Comparison of ENCODE assay signal across 8 mouse cellular contexts in the genomic region with DNA sequence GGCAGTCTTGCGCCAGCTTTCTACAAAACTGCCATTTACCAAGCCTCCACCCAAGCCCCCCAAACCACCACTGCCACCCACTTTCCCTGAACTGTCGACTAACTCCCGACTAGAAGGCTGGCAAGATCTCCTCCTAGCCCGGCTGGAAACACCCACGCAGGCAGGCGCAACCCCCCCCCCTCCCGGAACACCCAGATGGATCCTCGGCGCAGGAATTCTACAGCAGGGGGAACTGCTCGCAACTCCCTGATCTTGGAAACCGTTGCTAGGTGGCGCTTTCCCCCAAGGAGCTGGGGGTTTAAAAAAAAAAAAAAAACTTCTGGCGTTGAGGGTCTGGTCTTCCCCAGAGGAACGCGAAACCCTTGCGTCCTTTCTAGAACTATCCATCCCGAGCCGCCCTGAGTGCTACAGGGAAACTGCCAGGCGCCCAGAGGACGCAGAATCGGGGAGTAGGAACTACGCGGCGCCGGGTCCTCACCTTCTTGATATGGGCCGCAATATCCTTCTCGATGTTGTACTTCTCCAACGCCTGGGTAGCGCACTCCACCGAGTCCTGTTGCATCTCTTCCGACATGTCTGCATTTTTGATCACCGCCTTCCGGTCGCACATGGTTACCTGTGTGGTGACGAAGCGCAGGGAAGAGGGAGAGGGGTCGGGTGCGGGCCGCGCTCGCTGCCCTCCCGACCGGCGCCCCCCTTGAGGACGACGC. TPM values are rescaled to one million over a fixed set of nuclear protein-coding genes. Genes with fewer than 3 reads are reported as not detected.
DNase-seq lines count a peak whose midpoint lies in the region; ATAC-seq lines count a peak whose summit lies in the region.

No protein-coding gene starts in this region.

- H3K27ac ChIP-seq in intestine, embryonic 14.5 days (ENCODE audit: low read depth) = peak overlapping the region; percentile 88

- H3K27me3 ChIP-seq in intestine, embryonic 14.5 days (replicated peaks; ENCODE audit: control insufficient read depth, insufficient read depth, low read length) = no peaks in the 10 kb centered on the region

- intact Hi-C loops in gastrocnemius, postnatal 36 days (cut with DNase I) = loop anchor here (1.0 to 5.0 kb wide), 2 partner anchors 27 to 142 kb away; a partner anchor contains a TSS
- intact Hi-C loops in left cerebral cortex, postnatal 4 days (cut with DNase I) = loop anchor here (2.0 kb wide), 1 partner anchor 27 kb away; a partner anchor contains a TSS

- peak; percentile 71 for DNase-seq in 3134 (ENCODE audit: extremely low read depth, insufficient read length, low spot score)
- peak; percentile 83 for DNase-seq in ZHBTc4 (ENCODE audit: low read depth, low spot score)
- DNase-seq in embryo, embryonic 11 days = peak; percentile 84
- peak; percentile 36 to 62 for DNase-seq in gastrocnemius, postnatal 36 days
- DNase-seq in intestine, embryonic 14.5 days (ENCODE audit: low spot score) = peak; percentile 89
- peak; percentile 67 for DNase-seq in left cerebral cortex, postnatal 4 days
- peak; percentile 81 for DNase-seq in mesoderm, embryonic 11.5 days (ENCODE audit: low read depth, low spot score)
- DNase-seq in spleen, postnatal 4 days (ENCODE audit: low spot score in 2 of 2) = peak; percentile 54 to 79

- 1% methylated on average over 46 of the region's 46 CpGs for WGBS in intestine, embryonic 14.5 days

- peak; percentile 0 for ATAC-seq in intestine, embryonic 14.5 days (replicated peaks; ENCODE audit: low FRiP score, low TSS enrichment, low read depth)

- H3K4me3 ChIP-seq in intestine, embryonic 14.5 days (ENCODE audit: low read depth, low read length) = peak overlapping the region; percentile 92

- H3K36me3 ChIP-seq in intestine, embryonic 14.5 days (ENCODE audit: control insufficient read depth, insufficient read depth, low read length) = peaks cover 41% of the 10 kb centered on the region

- H3K9me3 ChIP-seq in intestine, embryonic 14.5 days (ENCODE audit: control insufficient read depth, low read length) = no peaks in the 10 kb centered on the region

- peak overlapping the region; percentile 81 for H3K9ac ChIP-seq in intestine, embryonic 14.5 days (ENCODE audit: low read length)

- H3K4me2 ChIP-seq in intestine, embryonic 14.5 days (ENCODE audit: low read length) = peak overlapping the region; percentile 69

- peaks cover 22% of the 10 kb centered on the region for H3K4me1 ChIP-seq in intestine, embryonic 14.5 days (replicated peaks; ENCODE audit: control insufficient read depth, insufficient read depth, low read length)

RNA-seq across cellular contexts. Expression of a gene that starts 0.6 kb away (rescaled TPM):
- total RNA-seq in gastrocnemius, postnatal 36 days (2021) = 10 to 100 TPM; 51.5 to 76.5 TPM
- polyA plus RNA-seq in intestine, embryonic 14.5 days (2014; fragmentation: Nextera tagmentation; extraction: Ambion mirVana) = 1,564 and 1,605 TPM in 2 replicates
- total RNA-seq in left cerebral cortex, postnatal 4 days (2021) = 100 to 1,000 TPM; 678 to 766 TPM

RNA-seq across cellular contexts. Expression of a gene that starts 20.7 kb away (rescaled TPM):
- total RNA-seq in gastrocnemius, postnatal 36 days (2021) = 10 to 100 TPM; 86.7 to 87.0 TPM
- polyA plus RNA-seq in intestine, embryonic 14.5 days (2014; fragmentation: Nextera tagmentation; extraction: Ambion mirVana) = 54.4 and 57.6 TPM in 2 replicates
- total RNA-seq in left cerebral cortex, postnatal 4 days (2021) = 10 to 100 TPM; 29.7 to 33.8 TPM

RNA-seq across cellular contexts. Expression of a gene that starts 26.8 kb away (rescaled TPM):
- total RNA-seq in gastrocnemius, postnatal 36 days (2021) = 10 to 100 TPM; 10.7 to 11.0 TPM
- 226 and 231 TPM in 2 replicates for polyA plus RNA-seq in intestine, embryonic 14.5 days (2014; fragmentation: Nextera tagmentation; extraction: Ambion mirVana)
- total RNA-seq in left cerebral cortex, postnatal 4 days (2021) = 10 to 100 TPM; 58.7 to 59.4 TPM

RNA-seq across cellular contexts. Expression of a gene that starts 27.5 kb away (rescaled TPM):
- total RNA-seq in gastrocnemius, postnatal 36 days (2021) = 100 to 1,000 TPM; 243 to 279 TPM
- 67.5 and 69.6 TPM in 2 replicates for polyA plus RNA-seq in intestine, embryonic 14.5 days (2014; fragmentation: Nextera tagmentation; extraction: Ambion mirVana)
- 100 to 1,000 TPM; 262 to 280 TPM for total RNA-seq in left cerebral cortex, postnatal 4 days (2021)

RNA-seq across cellular contexts. Expression of a gene that starts 40.8 kb away (rescaled TPM):
- 10 to 100 TPM; 22.0 to 22.2 TPM for total RNA-seq in gastrocnemius, postnatal 36 days (2021)
- polyA plus RNA-seq in intestine, embryonic 14.5 days (2014; fragmentation: Nextera tagmentation; extraction: Ambion mirVana) = 33.7 and 40.2 TPM in 2 replicates
- total RNA-seq in left cerebral cortex, postnatal 4 days (2021) = 10 to 100 TPM; 29.6 to 29.7 TPM

Comparison
In these comparisons a context has a peak if more than half of its experiments do, and no peak if none do; other contexts are left out.
1. Peak in every context shown above with its lines: DNase-seq, ATAC-seq, H3K4me3 ChIP-seq and H3K27ac ChIP-seq.
2. RNA of a gene that starts 0.6 kb away (total RNA-seq): 678 to 766 TPM in left cerebral cortex, postnatal 4 days; 51.5 to 76.5 TPM in gastrocnemius, postnatal 36 days; every median in the first group is over 4 times any median in the second.
3. RNA of a gene that starts 26.8 kb away (total RNA-seq): 58.7 to 59.4 TPM in left cerebral cortex, postnatal 4 days; 10.7 to 11.0 TPM in gastrocnemius, postnatal 36 days; every median in the first group is over 4 times any median in the second.